Mouse (Mus musculus): ENCODE measurements around the gene Tshz2. TPM values are rescaled to one million over a fixed set of nuclear protein-coding genes. Genes with fewer than 3 reads are reported as not detected.

Gene Tshz2
- polyA plus RNA-seq, 1 experiment from 2014 or later, result 14.8 TPM

- Histone ChIP-seq H3K27ac (ENCODE audit: low read depth, low read length) (no peak overlapping the region), H3K36me3 (ENCODE audit: control insufficient read depth, insufficient read depth, low read length) (peaks cover 35% of the 10 kb centered on the region), H3K4me1 (ENCODE audit: control insufficient read depth, insufficient read depth, low read length) (0 out of 2 replicates have a peak, but pooled peaks cover 4% of the 10 kb centered on the region), H3K4me3 (ENCODE audit: low read length) (no peak overlapping the region), H3K9me3 (ENCODE audit: control insufficient read depth, low read length) (no peaks in the 10 kb centered on the region), H3K27me3 (ENCODE audit: control insufficient read depth, insufficient read depth, low read length) (no peaks in the 10 kb centered on the region), H3K4me2 (replicated peaks; ENCODE audit: low read depth, low read length) (no peak overlapping the region), H3K9ac (ENCODE audit: low read depth, low read length) (no peak overlapping the region)
- no peak for ATAC-seq (ENCODE audit: low FRiP score, low TSS enrichment)
- WGBS, result 89% methylated on average over 9 of the region's 9 CpGs
Observed at GRCm38 (mm10) chr2:169887921-169888320, 255.1 kb downstream of the Tshz2 start.

GRCm38 (mm10) chr2:169892441-169893038 lies 259.7 kb downstream of the Tshz2 start:
- 0 out of 2 replicates have a peak, but pooled peaks cover 4% of the 10 kb centered on the region for H3K4me1 ChIP-seq (ENCODE audit: control insufficient read depth, insufficient read depth, low read length)
- no peak overlapping the region for H3K27ac ChIP-seq (ENCODE audit: low read depth, low read length)
- no peaks in the 10 kb centered on the region for H3K9me3 ChIP-seq (ENCODE audit: control insufficient read depth, low read length)
- WGBS, result 24% methylated on average over 14 of the region's 14 CpGs
- ATAC-seq (ENCODE audit: low FRiP score, low TSS enrichment), result peak; percentile 55; the same call in 1 of the 2 replicates
- no peak overlapping the region for H3K4me3 ChIP-seq (ENCODE audit: low read length)
- H3K36me3 ChIP-seq (ENCODE audit: control insufficient read depth, insufficient read depth, low read length), result no peaks in the 10 kb centered on the region
- H3K27me3 ChIP-seq (ENCODE audit: control insufficient read depth, insufficient read depth, low read length), result no peaks in the 10 kb centered on the region
- no peak overlapping the region for H3K9ac ChIP-seq (ENCODE audit: low read depth, low read length)
- H3K4me2 ChIP-seq (replicated peaks; ENCODE audit: low read depth, low read length), result no peak overlapping the region

GRCm38 (mm10) chr2:169902896-169903295 lies 270.1 kb downstream of the Tshz2 start:
- no peaks in the 10 kb centered on the region for H3K27me3 ChIP-seq (ENCODE audit: control insufficient read depth, insufficient read depth, low read length)
- no peak overlapping the region for H3K27ac ChIP-seq (ENCODE audit: low read depth, low read length)
- H3K4me3 ChIP-seq (ENCODE audit: low read length), result no peak overlapping the region
- H3K4me2 ChIP-seq (replicated peaks; ENCODE audit: low read depth, low read length), result no peak overlapping the region
- H3K4me1 ChIP-seq (ENCODE audit: control insufficient read depth, insufficient read depth, low read length), result peaks cover 15% of the 10 kb centered on the region
- no peaks in the 10 kb centered on the region; the same call in 1 of the 2 replicates for H3K9me3 ChIP-seq (ENCODE audit: control insufficient read depth, low read length)
- WGBS, result 91% methylated on average over 7 of the region's 7 CpGs
- H3K9ac ChIP-seq (ENCODE audit: low read depth, low read length), result no peak overlapping the region
- no peak for ATAC-seq (ENCODE audit: low FRiP score, low TSS enrichment)
- H3K36me3 ChIP-seq (ENCODE audit: control insufficient read depth, insufficient read depth, low read length), result no peaks in the 10 kb centered on the region

DNA sequence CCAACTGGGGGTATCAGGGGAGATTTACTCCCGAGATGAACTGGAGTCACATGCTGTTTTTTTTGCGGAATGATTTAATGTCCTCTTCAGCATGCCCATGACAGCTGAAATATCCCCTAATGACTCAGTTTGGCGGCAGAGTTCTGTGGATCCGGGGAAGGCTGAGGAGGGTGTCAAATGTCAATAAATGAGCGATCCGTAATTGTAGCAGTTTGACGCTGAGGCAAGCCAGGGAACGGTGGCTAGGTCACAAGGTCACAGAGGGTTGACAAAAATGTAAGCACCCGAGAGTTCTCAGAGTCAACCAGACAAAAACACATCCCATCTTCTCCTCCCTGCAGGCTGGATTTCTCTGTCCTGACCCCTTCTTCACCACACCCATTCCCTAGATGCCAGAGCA lies 273.6 kb downstream of the Tshz2 start:
- H3K4me2 ChIP-seq (replicated peaks; ENCODE audit: low read depth, low read length), result no peak overlapping the region; the same call in 1 of the 2 replicates
- H3K9ac ChIP-seq (ENCODE audit: low read depth, low read length), result no peak overlapping the region
- H3K27me3 ChIP-seq (ENCODE audit: control insufficient read depth, insufficient read depth, low read length), result no peaks in the 10 kb centered on the region
- H3K27ac ChIP-seq (ENCODE audit: low read depth, low read length), result no peak overlapping the region; the same call in 1 of the 2 replicates
- H3K9me3 ChIP-seq (ENCODE audit: control insufficient read depth, low read length), result no peaks in the 10 kb centered on the region
- 3% methylated on average over 9 of the region's 9 CpGs for WGBS
- ATAC-seq (ENCODE audit: low FRiP score, low TSS enrichment), result peak; percentile 58
- H3K4me1 ChIP-seq (ENCODE audit: control insufficient read depth, insufficient read depth, low read length), result peaks cover 15% of the 10 kb centered on the region
- H3K36me3 ChIP-seq (ENCODE audit: control insufficient read depth, insufficient read depth, low read length), result no peaks in the 10 kb centered on the region
- H3K4me3 ChIP-seq (ENCODE audit: low read length), result no peak overlapping the region

DNA sequence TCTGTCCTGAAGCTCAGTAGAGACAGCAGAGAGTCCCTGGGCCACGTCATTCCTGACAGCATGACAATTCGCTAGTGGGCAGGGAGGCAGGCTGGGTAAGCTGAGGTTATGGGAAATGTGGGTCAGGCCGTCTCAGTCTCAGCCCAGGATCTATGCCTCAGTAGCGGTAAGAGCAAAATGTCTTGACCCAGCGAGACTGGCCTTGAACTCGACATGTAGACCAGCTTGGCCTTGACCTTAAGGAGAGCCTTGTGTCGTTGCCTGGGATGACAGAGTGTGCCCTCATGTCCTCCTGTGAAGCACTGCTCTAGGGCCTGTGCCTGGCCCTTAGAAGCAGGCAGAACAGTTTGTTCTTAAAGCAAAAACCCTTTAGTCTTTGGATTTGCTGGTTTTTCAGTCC lies 275.2 kb downstream of the Tshz2 start:
- Histone ChIP-seq H3K27me3 (ENCODE audit: control insufficient read depth, insufficient read depth, low read length) (no peaks in the 10 kb centered on the region), H3K4me2 (replicated peaks; ENCODE audit: low read depth, low read length) (no peak overlapping the region), H3K4me3 (ENCODE audit: low read length) (no peak overlapping the region), H3K9me3 (ENCODE audit: control insufficient read depth, low read length) (no peaks in the 10 kb centered on the region), H3K36me3 (ENCODE audit: control insufficient read depth, insufficient read depth, low read length) (no peaks in the 10 kb centered on the region), H3K9ac (ENCODE audit: low read depth, low read length) (no peak overlapping the region), H3K4me1 (ENCODE audit: control insufficient read depth, insufficient read depth, low read length) (peaks cover 15% of the 10 kb centered on the region), H3K27ac (ENCODE audit: low read depth, low read length) (no peak overlapping the region)
- ATAC-seq (ENCODE audit: low FRiP score, low TSS enrichment), result no peak
- 66% methylated on average over 7 of the region's 7 CpGs for WGBS

DNA sequence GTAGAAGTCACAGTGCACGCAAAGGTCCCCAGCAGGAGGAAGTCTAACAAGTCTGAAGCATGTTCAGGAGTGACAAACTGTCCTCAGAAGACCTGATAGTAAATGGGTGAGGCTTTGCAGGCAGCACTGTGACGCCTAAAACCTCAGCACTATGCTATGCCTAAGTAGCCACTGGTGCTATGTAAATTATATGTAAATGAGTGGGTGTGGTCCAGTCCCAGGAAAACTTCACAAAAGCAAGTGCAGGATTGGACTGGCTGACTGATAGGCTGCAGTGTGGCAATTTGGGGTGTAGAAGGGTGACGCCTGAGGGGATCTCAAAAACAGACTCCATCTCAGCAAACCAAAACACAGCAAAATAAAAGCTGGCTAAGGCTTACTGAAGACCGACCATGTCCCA lies 277.8 kb downstream of the Tshz2 start:
- no peak for ATAC-seq (ENCODE audit: low FRiP score, low TSS enrichment)

DNA sequence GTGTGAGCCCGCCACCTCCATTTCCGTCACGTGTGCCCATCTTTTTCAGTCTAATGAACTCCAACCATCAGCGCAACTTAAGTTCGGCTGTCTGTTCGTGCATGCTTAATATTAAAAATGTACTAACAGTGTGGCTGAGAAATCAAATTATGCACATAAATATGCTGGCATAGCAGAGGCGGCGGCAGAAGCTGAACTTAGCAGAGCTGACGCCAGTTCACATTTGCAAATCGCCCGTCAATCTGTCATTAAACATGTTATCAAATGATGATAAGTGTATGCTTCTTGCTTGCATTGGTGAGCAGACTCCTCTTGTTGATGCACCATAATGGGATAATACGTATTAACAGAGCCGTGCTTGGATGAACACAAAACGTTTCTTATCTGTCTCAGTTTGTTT lies 280.0 kb downstream of the Tshz2 start:
- H3K4me1 ChIP-seq (ENCODE audit: control insufficient read depth, insufficient read depth, low read length), result no peaks in the 10 kb centered on the region
- H3K4me2 ChIP-seq (replicated peaks; ENCODE audit: low read depth, low read length), result no peak overlapping the region
- H3K27me3 ChIP-seq (ENCODE audit: control insufficient read depth, insufficient read depth, low read length), result no peaks in the 10 kb centered on the region
- H3K4me3 ChIP-seq (ENCODE audit: low read length), result no peak overlapping the region
- no peaks in the 10 kb centered on the region for H3K9me3 ChIP-seq (ENCODE audit: control insufficient read depth, low read length)
- no peak for ATAC-seq (ENCODE audit: low FRiP score, low TSS enrichment)
- WGBS, result 91% methylated on average over 14 of the region's 14 CpGs
- no peak overlapping the region for H3K9ac ChIP-seq (ENCODE audit: low read depth, low read length)
- H3K36me3 ChIP-seq (ENCODE audit: control insufficient read depth, insufficient read depth, low read length), result no peaks in the 10 kb centered on the region
- no peak overlapping the region for H3K27ac ChIP-seq (ENCODE audit: low read depth, low read length)

More for the DNA sequence above, 277.8 kb downstream of the Tshz2 start:
- H3K9me3 ChIP-seq (ENCODE audit: control insufficient read depth, low read length), result no peaks in the 10 kb centered on the region
- 73% methylated on average over 4 of the region's 4 CpGs for WGBS
- H3K4me2 ChIP-seq (replicated peaks; ENCODE audit: low read depth, low read length), result no peak overlapping the region
- H3K27me3 ChIP-seq (ENCODE audit: control insufficient read depth, insufficient read depth, low read length), result no peaks in the 10 kb centered on the region
- H3K36me3 ChIP-seq (ENCODE audit: control insufficient read depth, insufficient read depth, low read length), result no peaks in the 10 kb centered on the region
- no peak overlapping the region for H3K9ac ChIP-seq (ENCODE audit: low read depth, low read length)
- H3K27ac ChIP-seq (ENCODE audit: low read depth, low read length), result no peak overlapping the region
- no peak overlapping the region for H3K4me3 ChIP-seq (ENCODE audit: low read length)
- H3K4me1 ChIP-seq (ENCODE audit: control insufficient read depth, insufficient read depth, low read length), result peaks cover 11% of the 10 kb centered on the region

DNA sequence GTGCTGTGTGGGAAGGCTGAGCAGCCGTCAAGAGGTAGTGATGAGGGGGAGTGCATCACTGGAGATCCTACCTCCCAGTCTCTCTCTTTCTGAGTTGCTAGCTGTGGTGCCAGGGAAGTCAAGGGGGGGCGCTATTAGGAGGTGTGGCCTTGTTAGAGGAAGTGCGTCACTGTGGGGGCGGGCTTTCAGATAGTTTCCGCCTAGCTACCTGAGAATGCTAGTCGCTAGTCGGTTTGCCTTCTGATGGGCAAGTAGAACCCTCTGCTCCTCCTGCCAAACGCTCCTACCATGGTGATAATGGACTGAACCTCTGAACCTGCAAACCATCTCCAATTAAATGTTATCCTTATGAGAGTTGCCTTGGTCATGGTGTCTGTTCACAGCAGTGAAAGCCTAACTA lies 282.1 kb downstream of the Tshz2 start:
- H3K9me3 ChIP-seq (ENCODE audit: control insufficient read depth, low read length), result no peaks in the 10 kb centered on the region
- no peaks in the 10 kb centered on the region for H3K27me3 ChIP-seq (ENCODE audit: control insufficient read depth, insufficient read depth, low read length)
- H3K9ac ChIP-seq (ENCODE audit: low read depth, low read length), result no peak overlapping the region
- no peak overlapping the region for H3K4me3 ChIP-seq (ENCODE audit: low read length)
- WGBS, result 85% methylated on average over 8 of the region's 8 CpGs
- H3K27ac ChIP-seq (ENCODE audit: low read depth, low read length), result no peak overlapping the region
- H3K36me3 ChIP-seq (ENCODE audit: control insufficient read depth, insufficient read depth, low read length), result no peaks in the 10 kb centered on the region
- no peak overlapping the region for H3K4me2 ChIP-seq (replicated peaks; ENCODE audit: low read depth, low read length)
- ATAC-seq (ENCODE audit: low FRiP score, low TSS enrichment), result no peak
- H3K4me1 ChIP-seq (ENCODE audit: control insufficient read depth, insufficient read depth, low read length), result 0 out of 2 replicates have a peak, but pooled peaks cover 4% of the 10 kb centered on the region

DNA sequence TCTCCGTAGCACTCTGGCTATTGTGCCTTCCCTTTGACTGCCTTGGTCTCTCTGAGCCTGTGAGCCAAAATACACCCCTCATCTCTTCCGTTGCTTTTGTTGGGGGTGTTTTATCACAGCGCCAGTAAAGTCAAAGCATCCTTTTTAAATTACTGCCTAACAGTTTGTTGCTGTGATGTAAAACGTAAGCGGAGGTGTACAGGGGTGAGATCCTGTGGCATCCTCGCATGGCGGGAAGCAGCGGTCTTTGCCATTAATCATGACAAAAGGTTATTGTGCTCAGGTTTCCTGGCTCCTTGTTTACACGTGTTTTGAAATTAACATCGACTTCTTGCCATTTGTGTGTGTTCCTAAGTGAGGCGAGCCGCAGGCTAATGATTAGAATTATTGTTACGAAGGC lies 282.5 kb downstream of the Tshz2 start:
- Histone ChIP-seq H3K36me3 (ENCODE audit: control insufficient read depth, insufficient read depth, low read length) (no peaks in the 10 kb centered on the region), H3K9me3 (ENCODE audit: control insufficient read depth, low read length) (no peaks in the 10 kb centered on the region), H3K4me1 (ENCODE audit: control insufficient read depth, insufficient read depth, low read length) (0 out of 2 replicates have a peak, but pooled peaks cover 4% of the 10 kb centered on the region), H3K27ac (ENCODE audit: low read depth, low read length) (no peak overlapping the region), H3K4me2 (replicated peaks; ENCODE audit: low read depth, low read length) (no peak overlapping the region), H3K4me3 (ENCODE audit: low read length) (no peak overlapping the region), H3K9ac (ENCODE audit: low read depth, low read length) (no peak overlapping the region), H3K27me3 (ENCODE audit: control insufficient read depth, insufficient read depth, low read length) (no peaks in the 10 kb centered on the region)
- no peak for ATAC-seq (ENCODE audit: low FRiP score, low TSS enrichment)
- 74% methylated on average over 13 of the region's 13 CpGs for WGBS

Measured in kidney, embryonic 14.5 days (tissue).